Mouse (Mus musculus) layer of hippocampus, postnatal 10 days (tissue): ENCODE measurements at regions not wholly inside any gene's neighbourhood (a gene's known extent, or its start where the extent isn't known, plus 50 kb on each side); places are given as distances from the start of the nearest gene placed in this dataset.
A peak's percentile ranks its signal among the peaks of the same experiment; 100 is the strongest.

ENCODE experiments used
- DNase-seq, 2 experiments: peaks; one replicate each; pipeline ENCODE4 v3.0.0; 2021; ENCODE audit warnings: low spot score in 2 of 2

DNA sequence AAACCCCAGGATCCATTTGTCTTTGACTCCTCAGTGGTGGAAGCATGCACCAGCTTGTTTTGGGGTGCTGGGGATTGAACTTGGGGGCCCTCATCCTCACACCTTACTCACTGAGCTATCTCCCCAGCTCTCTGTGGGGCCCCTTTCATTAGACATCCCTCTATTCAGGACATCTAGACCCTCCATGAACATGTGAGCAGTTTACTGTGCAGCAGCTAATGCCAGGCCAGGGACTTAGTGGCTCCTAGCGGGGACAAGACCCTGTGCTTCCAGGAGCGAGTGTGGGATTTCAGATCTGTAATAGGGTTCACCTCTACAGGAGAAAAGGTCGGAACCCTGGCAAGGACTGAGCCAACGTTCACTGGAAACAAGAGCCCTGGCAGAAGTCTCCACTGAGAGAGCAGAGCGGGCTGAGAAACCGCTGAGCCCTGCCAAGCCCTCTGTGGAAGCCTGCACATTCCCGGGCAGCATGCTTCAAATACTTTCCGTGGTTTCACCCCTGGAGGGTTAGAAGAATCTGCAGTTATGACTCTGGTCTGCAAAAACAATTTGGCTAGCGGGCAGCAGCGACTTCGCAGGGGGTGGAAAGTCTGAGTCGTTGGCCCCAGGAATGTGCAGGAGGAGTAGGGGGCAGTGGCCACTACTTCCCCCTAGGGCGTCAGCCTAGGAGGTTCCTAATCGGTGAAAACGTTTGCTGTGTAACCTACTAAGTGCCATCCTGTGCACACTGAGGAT, 125.6 kb downstream of the Smad6 start:
- no peak for DNase-seq

- no peak for DNase-seq
These were observed 129.5 kb downstream of the Smad6 start for GRCm38 (mm10) chr9:63892235-63892971.

DNA sequence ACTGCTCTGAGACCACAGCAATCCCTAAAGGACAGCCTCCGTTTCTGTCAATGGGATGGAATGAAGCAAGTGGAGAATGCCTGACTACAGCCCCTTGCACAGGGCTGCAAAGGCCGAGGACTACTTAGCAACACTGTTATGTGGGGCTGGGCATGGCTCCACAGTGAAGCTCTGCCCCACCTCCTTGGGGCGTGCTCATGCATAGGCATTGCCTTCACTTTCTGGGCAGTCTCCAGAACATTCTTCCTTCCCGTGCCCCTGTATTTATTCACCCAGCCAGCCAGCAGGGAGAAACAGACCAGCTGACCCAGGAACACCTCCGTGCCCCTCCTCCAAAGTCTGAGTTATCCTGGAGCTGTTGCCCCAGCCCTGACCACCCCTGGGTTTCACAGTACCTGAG, 131.1 kb downstream of the Smad6 start:
- no peak for DNase-seq

DNA sequence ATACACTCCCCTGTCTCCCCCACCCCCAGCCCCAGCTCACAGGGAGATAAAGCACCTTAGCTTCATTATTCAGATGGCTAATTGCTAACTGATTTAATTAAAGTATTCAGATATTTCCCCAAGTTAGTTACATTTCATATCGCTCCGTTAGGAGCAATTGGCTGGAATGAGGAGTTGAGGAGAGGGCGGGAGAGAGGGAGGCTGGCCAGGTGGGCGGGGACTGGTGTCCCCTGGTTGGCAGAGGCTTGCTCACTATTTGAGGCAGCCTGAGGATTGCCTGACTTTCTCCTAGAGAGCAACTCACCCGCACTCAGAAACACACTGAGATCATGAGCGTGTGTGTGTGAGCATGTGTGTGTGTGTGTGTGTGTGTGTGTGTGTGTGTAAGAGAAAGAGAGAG, 131.8 kb upstream of the Smad3 start:
- no peak for DNase-seq

DNA sequence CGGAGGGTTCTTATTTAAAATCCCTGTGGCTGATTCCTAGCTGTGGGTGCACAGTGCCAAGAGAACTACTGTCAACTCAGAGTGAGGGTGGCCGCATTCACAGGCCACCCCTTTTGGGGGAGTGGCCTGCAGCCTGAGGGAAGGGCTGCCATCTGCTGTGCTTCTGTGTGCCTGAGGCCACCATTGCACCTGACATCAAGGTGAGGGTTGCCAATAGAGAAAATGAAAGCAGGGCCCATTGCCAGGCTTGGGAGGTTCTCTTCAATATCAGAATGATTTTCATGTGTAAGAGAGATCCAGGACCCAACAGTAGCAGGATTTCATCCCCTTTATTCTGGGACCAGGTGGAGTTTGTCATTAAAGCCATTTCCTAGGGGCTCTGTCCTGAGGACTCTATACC, 127.2 kb upstream of the Smad3 start:
- DNase-seq: no peak

DNA sequence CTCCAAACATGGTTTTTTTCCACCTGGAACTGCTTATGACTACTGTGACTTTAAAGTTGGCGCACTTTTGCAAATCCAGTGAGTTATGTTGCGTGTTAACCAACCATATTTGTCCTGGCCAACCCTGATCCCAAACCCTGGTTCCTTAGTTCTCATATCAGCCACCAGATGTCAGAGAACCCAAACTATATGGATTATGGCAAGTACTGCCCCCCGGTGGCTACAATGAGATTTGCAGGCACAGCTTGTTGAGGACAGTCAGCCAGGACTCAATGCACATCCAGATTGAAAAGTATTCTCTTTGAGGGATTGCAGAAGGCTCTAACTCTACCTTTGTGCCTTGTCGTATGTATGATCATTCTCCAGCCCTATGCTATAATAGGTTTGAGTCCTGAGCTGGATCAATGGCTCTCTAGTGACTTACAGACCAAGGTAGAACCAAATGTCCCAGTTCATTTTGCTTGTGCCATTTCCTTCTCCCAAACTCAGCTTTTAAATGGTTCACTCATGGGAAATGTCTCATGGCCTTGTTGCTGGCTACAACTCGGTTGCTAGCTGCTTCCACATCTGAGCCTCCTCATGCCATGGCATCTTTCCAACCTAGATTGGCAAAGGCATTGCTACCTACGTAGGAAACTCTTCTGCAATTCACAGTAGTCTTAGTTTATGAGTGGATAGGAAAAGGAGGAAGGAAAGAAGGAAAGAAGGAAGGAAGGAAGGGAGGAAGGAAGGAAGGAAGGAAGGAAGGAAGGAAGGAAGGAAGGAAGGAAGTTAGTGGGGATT, 126.1 kb upstream of the Smad3 start:
- peak in 1 of 2 experiments; percentile 49 for DNase-seq

GRCm38 (mm10) chr9:63881692-63882091, 123.9 kb upstream of the Smad3 start:
- no peak for DNase-seq

GRCm38 (mm10) chr9:63881261-63881563, 123.4 kb upstream of the Smad3 start:
- DNase-seq: peak in 1 of 2 experiments; percentile 38

GRCm38 (mm10) chr9:63880487-63881260, 122.9 kb upstream of the Smad3 start:
- DNase-seq: peak in 1 of 2 experiments; percentile 45

DNA sequence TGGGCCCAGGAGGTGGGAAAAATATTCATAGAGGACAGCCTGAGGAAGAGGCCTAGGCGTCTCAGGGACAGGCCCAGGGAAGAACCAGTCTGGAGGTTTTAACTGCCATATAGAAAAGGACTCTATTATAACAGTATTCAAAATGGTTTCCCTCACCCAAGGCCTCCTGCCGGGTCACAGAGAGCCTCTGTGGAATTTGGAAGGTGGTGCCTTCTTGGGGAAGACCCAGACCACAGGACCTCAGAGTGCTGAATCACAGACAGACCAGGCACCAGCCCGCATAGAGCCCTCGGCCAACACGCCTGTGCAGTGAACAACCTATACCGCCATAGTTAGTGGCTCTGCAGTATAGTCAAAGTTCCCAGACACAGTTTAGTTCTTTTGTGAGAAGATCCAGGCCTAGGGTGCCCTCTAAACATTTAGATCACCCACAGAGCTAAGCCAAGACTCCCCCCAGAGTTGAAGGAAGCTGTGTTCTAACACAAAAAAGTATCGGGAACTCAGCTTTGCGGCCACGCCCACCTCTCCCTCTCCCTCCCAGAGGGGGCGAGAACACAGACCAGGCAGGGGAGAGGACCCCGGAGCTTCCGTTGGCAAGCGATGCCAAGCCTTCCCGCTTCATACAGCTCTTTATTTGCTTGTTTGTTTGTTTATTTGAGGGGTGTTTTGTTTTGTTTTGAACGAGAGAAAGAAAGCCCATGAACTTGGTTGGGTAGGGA, 122.1 kb upstream of the Smad3 start:
- no peak for DNase-seq

DNA sequence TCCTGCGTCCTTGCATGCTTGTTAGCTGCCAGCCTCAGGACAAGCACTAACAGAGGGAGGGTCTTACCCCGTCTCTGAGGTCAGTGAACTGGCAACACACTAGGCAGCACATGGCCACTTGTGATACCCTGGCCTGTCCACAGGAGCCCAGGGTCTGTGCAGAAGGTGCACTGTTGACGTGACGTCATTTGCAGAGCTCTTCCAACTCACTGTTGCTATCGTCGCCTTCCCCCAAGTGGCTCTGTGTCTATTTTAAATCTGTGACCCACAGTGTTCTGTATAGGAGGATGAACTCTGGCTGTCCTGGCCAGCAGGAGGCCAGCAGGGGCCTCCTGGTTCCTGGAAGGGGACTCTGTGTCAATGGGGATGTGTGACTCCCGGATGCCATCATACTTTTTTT, 120.1 kb upstream of the Smad3 start:
- DNase-seq: no peak

DNA sequence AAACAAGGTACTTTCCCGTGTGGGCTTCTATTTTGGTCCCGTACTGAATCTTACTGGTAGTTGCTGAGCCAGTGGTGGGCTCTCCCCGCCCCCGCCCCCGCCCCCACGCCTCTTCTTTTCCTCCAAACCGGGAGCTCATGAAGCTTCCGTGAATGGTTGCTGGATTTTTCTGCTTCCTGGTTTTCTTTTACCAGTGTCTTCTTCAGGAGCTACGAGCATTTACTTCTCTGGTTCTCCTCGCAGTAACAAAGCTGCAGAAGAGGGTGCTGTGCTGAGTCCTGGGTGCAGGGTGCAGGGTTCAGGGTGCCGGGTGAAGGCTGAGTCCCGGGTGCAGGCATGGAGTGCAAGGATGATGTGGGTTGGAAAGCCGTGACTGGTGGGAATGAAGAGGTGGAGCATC, 119.1 kb upstream of the Smad3 start:
- DNase-seq: no peak

DNA sequence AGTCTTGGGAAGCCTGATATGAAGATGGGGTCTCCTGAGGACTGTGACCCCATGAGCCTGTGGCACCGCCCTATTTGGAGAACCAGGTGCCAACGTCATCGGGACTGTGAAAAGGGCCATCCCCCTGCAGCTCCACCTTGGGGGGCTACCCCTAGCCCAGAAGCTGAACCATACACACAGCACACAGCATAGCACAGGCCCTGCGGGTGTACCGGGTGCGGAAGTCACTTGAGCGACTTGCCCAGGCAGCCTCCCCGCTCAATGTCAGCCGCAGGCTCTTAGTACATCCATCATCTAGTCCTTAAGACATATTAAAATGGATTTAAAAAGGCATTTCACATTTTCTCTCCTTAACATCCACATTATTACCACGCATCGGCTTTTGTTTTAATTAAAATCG, 118.2 kb upstream of the Smad3 start:
- no peak for DNase-seq

GRCm38 (mm10) chr9:63875193-63875592, 117.4 kb upstream of the Smad3 start:
- DNase-seq: no peak

DNA sequence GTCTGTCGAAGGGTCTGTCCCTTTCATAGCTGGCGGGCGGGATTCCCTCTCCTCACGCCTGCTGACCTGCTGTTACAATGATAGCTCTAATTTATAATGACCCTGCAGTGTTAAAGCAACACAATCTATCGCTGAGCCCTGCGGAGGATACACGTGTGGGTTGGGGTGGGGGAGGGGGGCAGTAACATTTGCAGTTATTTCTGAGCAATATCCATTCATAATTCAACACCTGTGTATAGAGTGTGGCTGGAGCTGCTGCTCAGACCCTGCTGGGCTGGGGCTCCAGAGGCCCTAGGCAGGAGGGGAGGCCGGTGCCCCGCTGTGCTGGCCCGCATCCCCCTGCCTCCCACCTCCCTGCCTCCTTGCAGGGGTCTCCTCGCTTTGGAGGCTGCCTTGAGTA, 106.6 kb upstream of the Smad3 start:
- no peak for DNase-seq

DNA sequence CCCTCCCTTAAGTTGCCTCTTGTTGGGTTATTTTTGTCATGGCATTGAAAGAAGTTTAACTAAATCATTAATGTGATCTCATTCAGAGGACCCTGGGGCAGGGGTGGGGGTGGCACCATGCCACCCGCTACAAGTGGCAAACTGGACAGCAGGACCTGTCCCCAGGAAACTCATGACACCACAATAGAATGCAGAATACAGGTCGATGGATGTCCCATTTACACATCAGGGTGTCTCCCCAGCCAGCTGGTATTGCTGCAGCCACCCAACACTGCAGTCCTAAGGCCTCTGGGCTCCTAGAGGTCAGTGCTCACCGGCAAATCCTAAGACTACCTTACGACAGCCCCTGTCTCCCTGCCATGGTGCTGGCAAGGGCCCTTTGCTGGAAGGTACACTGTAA, 105.5 kb upstream of the Smad3 start:
- no peak for DNase-seq

- no peak for DNase-seq
These were observed 104.6 kb upstream of the Smad3 start for GRCm38 (mm10) chr9:63862427-63862826.

DNA sequence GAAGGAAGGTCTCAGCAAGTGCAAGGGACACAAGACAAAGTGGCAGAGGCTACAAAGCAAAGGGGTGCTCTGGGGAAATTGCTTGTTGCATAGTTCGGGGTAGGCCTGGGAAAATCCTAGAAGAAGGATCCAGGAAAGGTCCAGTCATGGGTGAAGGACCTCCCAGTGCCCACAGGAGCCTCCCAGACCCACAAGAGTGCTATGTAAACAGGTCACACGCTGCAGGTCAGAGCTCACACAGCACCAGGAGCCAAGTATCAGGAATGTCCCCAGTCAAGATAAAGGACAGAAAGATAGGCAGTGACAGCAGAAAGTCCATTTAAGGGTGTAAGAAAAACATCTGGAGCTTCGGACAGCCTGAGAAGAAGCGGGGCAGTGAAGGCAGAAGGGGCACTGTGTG, 103.6 kb upstream of the Smad3 start:
- no peak for DNase-seq

GRCm38 (mm10) chr9:63860196-63860595, 102.4 kb upstream of the Smad3 start:
- DNase-seq: no peak

- peak; percentile 86 to 92 for DNase-seq
These were observed 98.4 kb upstream of the Smad3 start for GRCm38 (mm10) chr9:63856065-63856736.
